Mouse (Mus musculus) liver, adult 2 months (tissue): ENCODE measurements around the gene Vwa5b1. TPM values are rescaled to one million over a fixed set of nuclear protein-coding genes. Genes with fewer than 3 reads are reported as not detected.

Source experiments
- DNase-seq: peaks from one replicate; pipeline ENCODE4 v3.0.0-alpha.2; 2011; ENCODE audit warnings: low read depth, low spot score; ENCODE audit errors: extremely low read depth
- H3K27ac ChIP-seq: fragments of 200-500 bp; replicated peaks from 2 replicates; pipeline ENCODE4 v1.5.1; 2012; ENCODE audit warnings: low read depth, mild to moderate bottlenecking, control low read depth, inconsistent platforms, low read length; ENCODE audit not compliant: insufficient read depth
- H3K27me3 ChIP-seq: fragments of 200-500 bp; 2 replicates; pipeline ENCODE4 v1.6.1; 2012; ENCODE audit warnings: mild to moderate bottlenecking, moderate library complexity, low read length, inconsistent platforms; ENCODE audit not compliant: control insufficient read depth, insufficient read depth
- H3K36me3 ChIP-seq: fragments of 200-500 bp; 2 replicates; pipeline ENCODE4 v1.6.1; 2012; ENCODE audit warnings: low read length, inconsistent platforms; ENCODE audit not compliant: control insufficient read depth, insufficient read depth
- H3K4me1 ChIP-seq: fragments of 200-500 bp; 2 replicates; pipeline ENCODE4 v1.6.1; 2011; ENCODE audit warnings: low read length; ENCODE audit not compliant: control insufficient read depth, insufficient read depth
- H3K4me3 ChIP-seq: fragments of 200-500 bp; 2 replicates; pipeline ENCODE4 v1.5.1; 2011; ENCODE audit warnings: low read depth, mild to moderate bottlenecking, control low read depth, low read length, moderate library complexity; ENCODE audit not compliant: insufficient read depth
- H3K79me2 ChIP-seq: fragments of 200-500 bp; 2 replicates; pipeline ENCODE4 v1.6.1; 2012; ENCODE audit warnings: inconsistent platforms, mild to moderate bottlenecking, low read length, moderate library complexity; ENCODE audit not compliant: control insufficient read depth, insufficient read depth
- H3K9ac ChIP-seq: fragments of 200-500 bp; 2 replicates; pipeline ENCODE4 v1.6.1; 2012; ENCODE audit warnings: low read depth, mild to moderate bottlenecking, control low read depth, inconsistent platforms, low read length
- CTCF ChIP-seq: fragments of 200-500 bp; IDR thresholded peaks from 2 replicates; pipeline ENCODE4 v1.5.1; 2011; ENCODE audit warnings: low read depth, low read length, control low read depth
- POLR2A ChIP-seq: fragments of 200-500 bp; IDR thresholded peaks from 2 replicates; pipeline ENCODE4 v1.6.1; 2011; ENCODE audit warnings: low read length, control low read depth; ENCODE audit not compliant: insufficient read depth; ENCODE audit errors: extremely low read depth
- WGBS: fragments of 180-500 bp; shearing (Covaris S2); methylation state at CpG from one replicate; pipeline ENCODE4 v1.1.7; 2018; 5-methylcytosine and 5-hydroxymethylcytosine counted together
- polyA plus RNA-seq: library from polyadenylated mRNA; depleted of rRNA; stranded (reverse); fragments of >200 nt; gene quantifications from 2 replicates; pipeline ENCODE4 v1.2.3, GENCODE M21; 2012
- total RNA-seq: library from RNA; depleted of rRNA; stranded (reverse); fragments of >200 nt; gene quantifications from 2 replicates; pipeline ENCODE4 v1.2.3, GENCODE M21; 2014

The Vwa5b1 gene
- total and polyA plus RNA-seq, 2 experiments: not detected

GRCm38 (mm10) chr4:138597904-138598347, 37.8 kb downstream of the Vwa5b1 start:
- Histone ChIP-seq H3K36me3 (no peaks in the 10 kb centered on the region), H3K79me2 (no peaks in the 10 kb centered on the region), H3K9ac (no peak overlapping the region), H3K27me3 (0 out of 2 replicates have a peak, but pooled peaks cover 3% of the 10 kb centered on the region), H3K4me1 (no peaks in the 10 kb centered on the region), H3K4me3 (no peak overlapping the region), H3K27ac (no peak overlapping the region)
- TF ChIP-seq CTCF (no peak), POLR2A (no peak)
- no peak for DNase-seq
- 16% methylated on average over 7 of the region's 7 CpGs for WGBS

GRCm38 (mm10) chr4:138596391-138597130, 39.1 kb downstream of the Vwa5b1 start:
- H3K36me3 ChIP-seq: no peaks in the 10 kb centered on the region
- no peak overlapping the region for H3K4me3 ChIP-seq
- H3K27ac ChIP-seq: no peak overlapping the region
- H3K9ac ChIP-seq: no peak overlapping the region
- no peak for DNase-seq
- no peaks in the 10 kb centered on the region for H3K4me1 ChIP-seq
- H3K27me3 ChIP-seq: 0 out of 2 replicates have a peak, but pooled peaks cover 3% of the 10 kb centered on the region
- 73% methylated on average over 12 of the region's 12 CpGs for WGBS
- TF ChIP-seq POLR2A (no peak), CTCF (no peak)
- H3K79me2 ChIP-seq: no peaks in the 10 kb centered on the region

- H3K4me3 ChIP-seq: no peak overlapping the region
- DNase-seq: no peak
Measured at GRCm38 (mm10) chr4:138584946-138585345, 50.7 kb downstream of the Vwa5b1 start.

GRCm38 (mm10) chr4:138582446-138582845, 53.2 kb downstream of the Vwa5b1 start:
- no peak overlapping the region for H3K4me3 ChIP-seq
- H3K4me1 ChIP-seq: no peaks in the 10 kb centered on the region
- H3K27me3 ChIP-seq: peaks cover 7% of the 10 kb centered on the region
- H3K9ac ChIP-seq: no peak overlapping the region
- DNase-seq: no peak
- H3K36me3 ChIP-seq: no peaks in the 10 kb centered on the region
- no peak overlapping the region for H3K27ac ChIP-seq
- 71% methylated on average over 4 of the region's 4 CpGs for WGBS
- no peak for TF ChIP-seq POLR2A
- no peak for TF ChIP-seq CTCF
- H3K79me2 ChIP-seq: no peaks in the 10 kb centered on the region

More at GRCm38 (mm10) chr4:138584946-138585345, 50.7 kb downstream of the Vwa5b1 start:
- H3K79me2 ChIP-seq: no peaks in the 10 kb centered on the region
- peaks cover 7% of the 10 kb centered on the region for H3K27me3 ChIP-seq
- no peak overlapping the region for H3K27ac ChIP-seq
- H3K9ac ChIP-seq: no peak overlapping the region
- TF ChIP-seq CTCF (no peak), POLR2A (no peak)
- H3K36me3 ChIP-seq: no peaks in the 10 kb centered on the region
- no peaks in the 10 kb centered on the region for H3K4me1 ChIP-seq

- Histone ChIP-seq H3K27me3 (no peaks in the 10 kb centered on the region), H3K9ac (no peak overlapping the region), H3K4me3 (no peak overlapping the region), H3K36me3 (no peaks in the 10 kb centered on the region), H3K27ac (no peak overlapping the region), H3K79me2 (no peaks in the 10 kb centered on the region), H3K4me1 (no peaks in the 10 kb centered on the region)
- DNase-seq: no peak
- WGBS: 49% methylated on average over 19 of the region's 19 CpGs
- TF ChIP-seq POLR2A: no peak
- TF ChIP-seq CTCF: no peak
Measured at GRCm38 (mm10) chr4:138578406-138578805, 57.3 kb downstream of the Vwa5b1 start.

GRCm38 (mm10) chr4:138576661-138577060, 59.0 kb downstream of the Vwa5b1 start:
- Histone ChIP-seq H3K36me3 (no peaks in the 10 kb centered on the region), H3K27me3 (no peaks in the 10 kb centered on the region), H3K27ac (no peak overlapping the region), H3K79me2 (no peaks in the 10 kb centered on the region), H3K4me3 (no peak overlapping the region), H3K4me1 (no peaks in the 10 kb centered on the region), H3K9ac (no peak overlapping the region)
- no peak for DNase-seq
- TF ChIP-seq CTCF (no peak), POLR2A (no peak)
- 90% methylated on average over 4 of the region's 4 CpGs for WGBS
